Mouse (Mus musculus): ENCODE measurements around the gene Wdr81. TPM values are rescaled to one million over a fixed set of nuclear protein-coding genes. Genes with fewer than 3 reads are reported as not detected.
A peak's percentile ranks its signal among the peaks of the same experiment; 100 is the strongest.

Wdr81 gene
- polyA plus RNA-seq, 1 experiment from 2014 or later, result 7.0 TPM

GRCm38 (mm10) chr11:75470675-75471074, 16.2 kb upstream of the Wdr81 start:
- Histone ChIP-seq H3K9ac (ENCODE audit: low read length) (no peak overlapping the region), H3K4me3 (replicated peaks; ENCODE audit: low read length) (no peak overlapping the region), H3K27ac (ENCODE audit: low read length) (no peak overlapping the region), H3K36me3 (ENCODE audit: control insufficient read depth, insufficient read depth, low read length) (0 out of 2 replicates have a peak, but pooled peaks cover under 1% of the 10 kb centered on the region), H3K4me1 (ENCODE audit: control insufficient read depth, insufficient read depth, low read length) (peaks cover 8% of the 10 kb centered on the region), H3K4me2 (ENCODE audit: low read depth, low read length) (no peak overlapping the region), H3K27me3 (ENCODE audit: control insufficient read depth, insufficient read depth, low read length) (no peaks in the 10 kb centered on the region), H3K9me3 (replicated peaks; ENCODE audit: control insufficient read depth, low read length) (no peaks in the 10 kb centered on the region)
- no peak for ATAC-seq (ENCODE audit: insufficient read depth, low FRiP score)
- 80% methylated on average over 3 of the region's 3 CpGs for WGBS

GRCm38 (mm10) chr11:75469261-75469660, 14.7 kb upstream of the Wdr81 start:
- H3K4me3 ChIP-seq (replicated peaks; ENCODE audit: low read length), result no peak overlapping the region
- H3K27ac ChIP-seq (ENCODE audit: low read length), result no peak overlapping the region
- H3K9me3 ChIP-seq (replicated peaks; ENCODE audit: control insufficient read depth, low read length), result no peaks in the 10 kb centered on the region
- H3K4me1 ChIP-seq (ENCODE audit: control insufficient read depth, insufficient read depth, low read length), result peaks cover 8% of the 10 kb centered on the region
- H3K36me3 ChIP-seq (ENCODE audit: control insufficient read depth, insufficient read depth, low read length), result 0 out of 2 replicates have a peak, but pooled peaks cover 5% of the 10 kb centered on the region
- H3K4me2 ChIP-seq (ENCODE audit: low read depth, low read length), result no peak overlapping the region
- no peak overlapping the region for H3K9ac ChIP-seq (ENCODE audit: low read length)
- 93% methylated on average over 4 of the region's 4 CpGs for WGBS
- no peak for ATAC-seq (ENCODE audit: insufficient read depth, low FRiP score)
- H3K27me3 ChIP-seq (ENCODE audit: control insufficient read depth, insufficient read depth, low read length), result no peaks in the 10 kb centered on the region

GRCm38 (mm10) chr11:75468410-75468809, 13.9 kb upstream of the Wdr81 start:
- peak overlapping the region; percentile 87 for H3K4me2 ChIP-seq (ENCODE audit: low read depth, low read length)
- H3K4me1 ChIP-seq (ENCODE audit: control insufficient read depth, insufficient read depth, low read length), result peaks cover 13% of the 10 kb centered on the region
- H3K27ac ChIP-seq (ENCODE audit: low read length), result peak overlapping the region; percentile 17; the same call in 1 of the 2 replicates
- 0 out of 2 replicates have a peak, but pooled peaks cover 5% of the 10 kb centered on the region for H3K36me3 ChIP-seq (ENCODE audit: control insufficient read depth, insufficient read depth, low read length)
- H3K9me3 ChIP-seq (replicated peaks; ENCODE audit: control insufficient read depth, low read length), result no peaks in the 10 kb centered on the region
- no peak for ATAC-seq (ENCODE audit: insufficient read depth, low FRiP score)
- no peaks in the 10 kb centered on the region for H3K27me3 ChIP-seq (ENCODE audit: control insufficient read depth, insufficient read depth, low read length)
- H3K4me3 ChIP-seq (replicated peaks; ENCODE audit: low read length), result peak overlapping the region; percentile 59
- peak overlapping the region; percentile 82 for H3K9ac ChIP-seq (ENCODE audit: low read length)
- WGBS, result 56% methylated on average over 7 of the region's 7 CpGs

DNA sequence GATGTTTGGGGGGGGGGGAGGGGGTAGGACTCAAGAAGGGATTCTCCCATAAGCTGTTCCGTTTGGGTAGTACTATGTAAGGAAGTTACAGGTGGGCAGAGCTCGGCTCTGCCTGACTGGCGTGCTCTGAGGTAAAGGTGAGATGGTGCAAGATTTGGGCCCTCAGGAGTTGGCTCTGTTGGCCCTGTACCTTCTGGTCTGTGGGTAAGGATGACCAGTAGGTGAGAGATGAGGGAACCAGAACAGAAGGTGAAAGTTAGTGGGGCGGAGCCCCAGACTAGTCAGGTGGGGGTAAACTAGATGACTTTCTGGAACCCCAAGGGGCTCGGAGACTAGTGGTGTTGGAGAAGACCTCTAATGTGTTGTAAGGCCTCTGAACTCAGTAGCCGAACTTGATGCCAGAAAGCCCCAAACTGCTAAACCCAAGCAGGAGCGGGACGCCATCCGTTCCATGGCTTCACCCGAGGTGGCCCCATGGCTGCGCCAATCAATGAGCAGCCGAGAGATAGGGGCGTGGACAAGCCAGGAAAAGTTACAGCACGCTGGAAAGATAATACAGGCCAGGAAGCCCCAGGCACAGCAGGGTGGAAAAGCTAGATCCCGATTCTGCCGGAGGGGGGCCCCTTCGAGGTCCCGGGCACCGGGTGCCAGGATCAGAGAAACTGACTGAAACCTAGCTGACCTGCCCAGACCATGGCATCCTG, 13.1 kb upstream of the Wdr81 start:
- Histone ChIP-seq H3K4me3 (replicated peaks; ENCODE audit: low read length) (peak overlapping the region; percentile 59), H3K36me3 (ENCODE audit: control insufficient read depth, insufficient read depth, low read length) (0 out of 2 replicates have a peak, but pooled peaks cover 5% of the 10 kb centered on the region), H3K4me2 (ENCODE audit: low read depth, low read length) (peak overlapping the region; percentile 87), H3K9ac (ENCODE audit: low read length) (peak overlapping the region; percentile 82), H3K27me3 (ENCODE audit: control insufficient read depth, insufficient read depth, low read length) (no peaks in the 10 kb centered on the region), H3K9me3 (replicated peaks; ENCODE audit: control insufficient read depth, low read length) (no peaks in the 10 kb centered on the region), H3K27ac (ENCODE audit: low read length) (peak overlapping the region; percentile 17; the same call in 1 of the 2 replicates), H3K4me1 (ENCODE audit: control insufficient read depth, insufficient read depth, low read length) (peaks cover 20% of the 10 kb centered on the region)
- 17% methylated on average over 19 of the region's 19 CpGs for WGBS
- ATAC-seq (ENCODE audit: insufficient read depth, low FRiP score), result peak; percentile 77

- Histone ChIP-seq H3K4me1 (ENCODE audit: control insufficient read depth, insufficient read depth, low read length) (peaks cover 25% of the 10 kb centered on the region), H3K27me3 (ENCODE audit: control insufficient read depth, insufficient read depth, low read length) (no peaks in the 10 kb centered on the region), H3K4me3 (replicated peaks; ENCODE audit: low read length) (no peak overlapping the region), H3K9me3 (replicated peaks; ENCODE audit: control insufficient read depth, low read length) (no peaks in the 10 kb centered on the region), H3K36me3 (ENCODE audit: control insufficient read depth, insufficient read depth, low read length) (0 out of 2 replicates have a peak, but pooled peaks cover 5% of the 10 kb centered on the region), H3K9ac (ENCODE audit: low read length) (no peak overlapping the region), H3K4me2 (ENCODE audit: low read depth, low read length) (no peak overlapping the region), H3K27ac (ENCODE audit: low read length) (no peak overlapping the region)
- ATAC-seq (ENCODE audit: insufficient read depth, low FRiP score), result no peak
- WGBS, result 96% methylated on average over 4 of the region's 4 CpGs
These were observed 12.4 kb upstream of the Wdr81 start for GRCm38 (mm10) chr11:75466731-75467505.

DNA sequence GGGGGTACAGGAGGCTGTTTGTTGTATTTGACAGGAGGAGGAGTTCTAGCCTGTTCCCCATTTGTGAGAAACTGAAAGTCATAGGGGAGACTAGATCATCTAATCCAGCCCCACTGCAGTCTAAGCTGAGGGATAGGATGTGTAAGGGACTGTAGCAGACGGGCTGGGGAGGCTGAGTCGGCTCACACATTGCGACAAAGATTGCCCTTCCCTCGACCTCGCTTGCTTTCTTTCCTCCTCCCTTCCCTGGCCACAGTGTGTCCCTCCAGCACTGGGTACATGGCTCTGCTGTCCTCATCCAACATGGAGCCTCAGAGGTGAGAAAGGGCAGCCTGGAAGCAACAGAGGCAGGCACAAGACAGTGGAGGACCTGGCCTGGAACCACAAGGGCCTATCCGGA, 10.5 kb upstream of the Wdr81 start:
- WGBS, result 78% methylated on average over 6 of the region's 6 CpGs
- H3K4me3 ChIP-seq (replicated peaks; ENCODE audit: low read length), result no peak overlapping the region
- no peak overlapping the region for H3K27ac ChIP-seq (ENCODE audit: low read length)
- H3K9ac ChIP-seq (ENCODE audit: low read length), result no peak overlapping the region
- no peaks in the 10 kb centered on the region for H3K9me3 ChIP-seq (replicated peaks; ENCODE audit: control insufficient read depth, low read length)
- H3K4me2 ChIP-seq (ENCODE audit: low read depth, low read length), result no peak overlapping the region
- ATAC-seq (ENCODE audit: insufficient read depth, low FRiP score), result no peak
- no peaks in the 10 kb centered on the region for H3K27me3 ChIP-seq (ENCODE audit: control insufficient read depth, insufficient read depth, low read length)
- 0 out of 2 replicates have a peak, but pooled peaks cover 5% of the 10 kb centered on the region for H3K36me3 ChIP-seq (ENCODE audit: control insufficient read depth, insufficient read depth, low read length)
- peaks cover 28% of the 10 kb centered on the region for H3K4me1 ChIP-seq (ENCODE audit: control insufficient read depth, insufficient read depth, low read length)

DNA sequence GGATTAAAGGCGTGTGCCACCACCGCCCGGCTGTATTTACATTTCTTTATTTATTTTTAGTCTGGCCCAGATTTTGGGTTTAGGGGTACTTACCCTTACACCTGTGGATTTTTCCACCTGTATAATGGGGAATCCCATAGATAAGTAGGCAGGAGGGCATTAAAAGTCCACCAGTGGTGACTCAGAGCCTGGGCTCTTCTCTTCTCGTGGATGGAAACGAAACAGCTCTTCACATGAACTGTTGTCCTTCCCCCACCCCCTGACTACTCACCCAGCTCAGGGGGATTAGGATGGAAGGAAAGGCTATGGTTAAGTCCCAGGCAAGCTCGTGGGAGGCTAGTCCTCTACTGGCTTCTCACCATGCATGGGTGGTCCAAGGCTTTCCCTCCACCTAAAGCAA, 9.9 kb upstream of the Wdr81 start:
- no peak overlapping the region for H3K4me2 ChIP-seq (ENCODE audit: low read depth, low read length)
- ATAC-seq (ENCODE audit: insufficient read depth, low FRiP score), result no peak
- H3K9ac ChIP-seq (ENCODE audit: low read length), result no peak overlapping the region
- no peak overlapping the region for H3K27ac ChIP-seq (ENCODE audit: low read length)
- 0 out of 2 replicates have a peak, but pooled peaks cover 5% of the 10 kb centered on the region for H3K36me3 ChIP-seq (ENCODE audit: control insufficient read depth, insufficient read depth, low read length)
- no peaks in the 10 kb centered on the region for H3K27me3 ChIP-seq (ENCODE audit: control insufficient read depth, insufficient read depth, low read length)
- 86% methylated on average over 6 of the region's 6 CpGs for WGBS
- no peaks in the 10 kb centered on the region for H3K9me3 ChIP-seq (replicated peaks; ENCODE audit: control insufficient read depth, low read length)
- no peak overlapping the region for H3K4me3 ChIP-seq (replicated peaks; ENCODE audit: low read length)
- peaks cover 34% of the 10 kb centered on the region for H3K4me1 ChIP-seq (ENCODE audit: control insufficient read depth, insufficient read depth, low read length)

- 61% methylated on average over 4 of the region's 4 CpGs for WGBS
- H3K4me2 ChIP-seq (ENCODE audit: low read depth, low read length), result peak overlapping the region; percentile 99
- 0 out of 2 replicates have a peak, but pooled peaks cover 5% of the 10 kb centered on the region for H3K36me3 ChIP-seq (ENCODE audit: control insufficient read depth, insufficient read depth, low read length)
- no peaks in the 10 kb centered on the region for H3K9me3 ChIP-seq (replicated peaks; ENCODE audit: control insufficient read depth, low read length)
- no peaks in the 10 kb centered on the region for H3K27me3 ChIP-seq (ENCODE audit: control insufficient read depth, insufficient read depth, low read length)
- no peak for ATAC-seq (ENCODE audit: insufficient read depth, low FRiP score)
- H3K9ac ChIP-seq (ENCODE audit: low read length), result peak overlapping the region; percentile 83; the same call in 1 of the 2 replicates
- peaks cover 37% of the 10 kb centered on the region for H3K4me1 ChIP-seq (ENCODE audit: control insufficient read depth, insufficient read depth, low read length)
- H3K27ac ChIP-seq (ENCODE audit: low read length), result peak overlapping the region; percentile 92; the same call in 1 of the 2 replicates
- H3K4me3 ChIP-seq (replicated peaks; ENCODE audit: low read length), result no peak overlapping the region
These were observed 9.1 kb upstream of the Wdr81 start for GRCm38 (mm10) chr11:75463624-75464023.

- H3K27ac ChIP-seq (ENCODE audit: low read length), result peak overlapping the region; percentile 92
- peak; percentile 62 for ATAC-seq (ENCODE audit: insufficient read depth, low FRiP score)
- peak overlapping the region; percentile 91 for H3K4me3 ChIP-seq (replicated peaks; ENCODE audit: low read length)
- 0 out of 2 replicates have a peak, but pooled peaks cover 5% of the 10 kb centered on the region for H3K36me3 ChIP-seq (ENCODE audit: control insufficient read depth, insufficient read depth, low read length)
- H3K4me1 ChIP-seq (ENCODE audit: control insufficient read depth, insufficient read depth, low read length), result peaks cover 33% of the 10 kb centered on the region
- WGBS, result under 1% methylated on average over 9 of the region's 9 CpGs
- peak overlapping the region; percentile 83 for H3K9ac ChIP-seq (ENCODE audit: low read length)
- H3K4me2 ChIP-seq (ENCODE audit: low read depth, low read length), result peak overlapping the region; percentile 99
- H3K9me3 ChIP-seq (replicated peaks; ENCODE audit: control insufficient read depth, low read length), result no peaks in the 10 kb centered on the region
- no peaks in the 10 kb centered on the region for H3K27me3 ChIP-seq (ENCODE audit: control insufficient read depth, insufficient read depth, low read length)
These were observed 8.4 kb upstream of the Wdr81 start for GRCm38 (mm10) chr11:75462865-75463336.
